Mouse (Mus musculus) stomach, postnatal 0 days (tissue): Measurements from ENCODE around the gene Fam83b.

Experiments used
- CTCF ChIP-seq: IDR thresholded peaks from 2 replicates; pipeline ENCODE4 v1.5.1; 2016; ENCODE audit warnings: antibody characterized with exemption, low read depth, mild to moderate bottlenecking, moderate library complexity
- EP300 ChIP-seq: optimal IDR thresholded peaks from 2 replicates; pipeline ENCODE3; 2016; ENCODE audit warnings: antibody characterized with exemption

DNA sequence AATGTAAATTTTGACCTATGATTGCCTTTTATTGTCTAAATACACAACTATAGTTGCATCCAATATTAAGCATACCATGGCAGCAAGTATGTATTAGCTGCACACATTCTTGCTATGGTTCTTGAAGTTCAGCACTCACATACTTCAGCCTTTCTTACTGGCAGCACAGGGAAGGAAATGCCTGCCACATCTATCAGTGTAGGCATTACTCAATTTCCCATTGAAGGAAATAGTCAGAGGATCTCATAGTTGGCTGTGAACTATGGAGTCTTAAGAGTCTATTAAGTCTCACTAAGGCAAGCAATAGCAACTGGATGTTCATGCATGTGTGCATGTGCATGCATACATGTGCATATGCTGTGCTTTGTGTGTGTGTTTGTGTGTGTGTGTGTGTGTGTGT is 41.3 kb downstream of the Fam83b start:
- TF ChIP-seq CTCF (no peak), EP300 (no peak)
